Mouse (Mus musculus) limb, embryonic 13.5 days (tissue): ENCODE data around the gene Inpp5a. TPM values are rescaled to one million over a fixed set of nuclear protein-coding genes. Genes with fewer than 3 reads are reported as not detected.

Source experiments
- polyA plus RNA-seq: library from polyadenylated mRNA; unstranded; fragments of >200 nt; fragmentation: Nextera tagmentation; extraction: Ambion mirVana; gene quantifications from 2 replicates; pipeline ENCODE4 v1.2.1, GENCODE M21; 2015

The Inpp5a gene
- polyA plus RNA-seq, 1 experiment from 2014 or later, result 25.2 TPM

Other genes with a start within 250 kb of the Inpp5a start
- 1.8 and 2.3 TPM in 2 replicates for gene Lrrc27, start 176.1 kb upstream of the Inpp5a start, polyA plus RNA-seq
- 0.13 and 0.17 TPM in 2 replicates for gene Stk32c, start 175.8 kb upstream of the Inpp5a start, polyA plus RNA-seq
- gene Pwwp2b, start 140.6 kb upstream of the Inpp5a start, polyA plus RNA-seq, result 10.7 and 11.7 TPM in 2 replicates
- gene Nkx6-2, start 193.7 kb downstream of the Inpp5a start, polyA plus RNA-seq, result 0.08 TPM in 1 of 2 replicates, not detected in the other